Mouse (Mus musculus): ENCODE results near the gene Plekhm2. TPM values are rescaled to one million over a fixed set of nuclear protein-coding genes. Genes with fewer than 3 reads are reported as not detected.

The Plekhm2 gene
- total and polyA plus RNA-seq, 3 experiments: 12.4 to 28.2 (median 13.7) TPM

DNA sequence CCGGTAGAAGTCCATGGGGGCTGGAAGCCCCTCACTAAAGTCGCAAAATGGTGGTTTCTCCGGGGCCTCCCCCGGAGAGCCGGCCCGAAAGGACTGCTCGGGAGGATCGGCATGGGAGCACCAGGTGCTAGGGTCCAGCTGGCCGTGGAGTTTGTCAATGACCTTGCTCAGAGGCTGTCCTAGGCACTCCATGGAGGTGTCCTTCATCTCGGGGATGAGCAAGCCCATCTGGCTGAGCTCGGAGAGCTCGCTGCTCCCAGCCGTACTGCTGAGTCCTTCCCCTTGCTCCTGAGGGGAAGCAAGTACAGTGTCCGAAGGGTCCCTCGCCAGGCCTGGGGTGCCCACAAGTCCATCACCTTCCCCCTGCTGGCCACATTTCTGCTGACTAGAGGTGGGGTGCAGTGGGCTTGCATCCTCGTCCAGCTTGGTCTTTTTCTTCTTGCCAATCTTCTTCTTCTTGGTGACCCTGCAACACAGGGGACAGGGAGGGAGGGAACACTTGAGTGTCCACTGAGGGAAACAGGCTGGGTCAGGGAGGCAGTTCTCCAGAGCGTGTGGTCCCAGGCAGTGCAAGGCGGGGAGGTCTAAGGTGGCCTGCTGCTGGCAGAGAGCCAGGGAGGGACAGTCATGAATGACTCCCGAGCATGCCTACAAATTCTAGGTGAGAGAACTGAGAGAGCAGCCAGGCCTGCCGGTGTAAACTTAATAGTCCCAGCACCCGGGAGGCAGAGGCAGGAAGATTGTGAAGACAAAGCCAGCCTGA lies 32.4 kb downstream of the Plekhm2 start:
- Histone ChIP-seq H3K36me3 (replicated peaks in 1 of 2; ENCODE audit: control insufficient read depth in 1 of 2, insufficient read depth in 1 of 2, low read length in 1 of 2) (peaks cover 73 to 92% of the 10 kb centered on the region in 2 experiments), H3K4me1 (ENCODE audit: control insufficient read depth in 1 of 2, insufficient read depth in 2 of 2) (no peaks in the 10 kb centered on the region), H3K9ac (ENCODE audit: insufficient read depth, low read depth) (no peak overlapping the region), H3K79me2 (replicated peaks; ENCODE audit: control insufficient read depth, extremely low read depth, insufficient read depth, poor library complexity, severe bottlenecking) (no peaks in the 10 kb centered on the region), H3K4me3 (replicated peaks in 1 of 3; ENCODE audit: low read depth in 2 of 3, low read length in 2 of 3, poor library complexity in 1 of 3) (no peak overlapping the region), H3K27me3 (replicated peaks) (no peaks in the 10 kb centered on the region), H3K9me3 (replicated peaks; ENCODE audit: low read length) (no peaks in the 10 kb centered on the region), H3K27ac (ENCODE audit: insufficient read depth, low read depth) (no peak overlapping the region), H3K4me2 (ENCODE audit: insufficient read depth, low read depth, poor library complexity, severe bottlenecking) (no peak overlapping the region)
- TF ChIP-seq USF2 (conservative IDR thresholded peaks at IDR 0.05; ENCODE audit: low read depth, low read length) (no peak), ZC3H11A (IDR thresholded peaks at IDR 0.05; ENCODE audit: low read depth, low read length) (no peak), TBP (conservative IDR thresholded peaks at IDR 0.05; ENCODE audit: low read depth, low read length) (no peak), ZMIZ1 (IDR thresholded peaks at IDR 0.05; ENCODE audit: low read depth, low read length) (no peak), CHD2 (IDR thresholded peaks at IDR 0.05; ENCODE audit: low read length) (no peak), GABPA (IDR thresholded peaks at IDR 0.05; ENCODE audit: insufficient replicate concordance, low read depth, low read length) (no peak), SMC3 (IDR thresholded peaks at IDR 0.05; ENCODE audit: low read depth, low read length) (no peak), POLR2AphosphoS2 (IDR thresholded peaks at IDR 0.05; ENCODE audit: low read depth, low read length) (no peak), MAX (IDR thresholded peaks at IDR 0.05; ENCODE audit: low read length) (no peak), POLR2A (IDR thresholded peaks at IDR 0.05; ENCODE audit: low read depth, low read length) (no peak), TCF12 (IDR thresholded peaks at IDR 0.05; ENCODE audit: low read depth, low read length) (no peak), UBTF (IDR thresholded peaks at IDR 0.05; ENCODE audit: low read depth, low read length) (no peak), NELFE (IDR thresholded peaks at IDR 0.05; ENCODE audit: low read depth, low read length) (no peak)
- DNase-seq (ENCODE audit: extremely low read depth): no peak
- in situ Hi-C loops (cut with MboI; ENCODE audit: low pct_ligation_motif_present, low pct_unique_long_range_greater_than_20kb, low sequenced_read_pairs) (no loop called here), dilution Hi-C loops (cut with MboI; ENCODE audit: extremely low pct_ligation_motif_present, extremely low pct_unique_long_range_greater_than_20kb, low sequenced_read_pairs) (no loop called here)

DNA sequence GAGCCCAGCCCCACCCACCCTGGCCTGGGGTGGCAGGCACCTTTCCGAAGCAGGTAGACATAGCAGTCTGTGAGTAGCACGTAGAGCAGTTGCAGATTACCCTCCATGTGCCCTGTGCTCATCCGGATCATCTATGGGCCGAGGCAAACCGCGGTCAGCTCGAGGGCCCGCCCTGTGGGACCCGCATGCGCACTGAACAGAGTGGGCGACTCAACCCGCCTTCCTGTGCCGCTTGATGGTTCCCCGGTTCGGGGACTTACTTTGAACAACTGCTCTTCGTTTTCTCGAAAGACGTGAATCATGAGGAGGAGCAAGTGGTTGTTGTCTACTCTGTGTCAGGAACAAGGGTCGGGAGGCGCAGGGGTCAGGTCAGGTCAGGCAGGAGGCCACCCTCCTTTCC lies 33.4 kb downstream of the Plekhm2 start:
- no peak for DNase-seq (ENCODE audit: extremely low read depth)
- no peak overlapping the region for H3K9ac ChIP-seq (ENCODE audit: insufficient read depth, low read depth)
- dilution Hi-C loops (cut with MboI; ENCODE audit: extremely low pct_ligation_motif_present, extremely low pct_unique_long_range_greater_than_20kb, low sequenced_read_pairs): no loop called here
- no peaks in the 10 kb centered on the region for H3K27me3 ChIP-seq (replicated peaks)
- TF ChIP-seq BHLHE40 (IDR thresholded peaks at IDR 0.05; ENCODE audit: low read depth, low read length) (no peak), ZMIZ1 (IDR thresholded peaks at IDR 0.05; ENCODE audit: low read depth, low read length) (no peak), POLR2AphosphoS2 (IDR thresholded peaks at IDR 0.05; ENCODE audit: low read depth, low read length) (no peak), JUND (conservative IDR thresholded peaks at IDR 0.05; ENCODE audit: low read depth, low read length) (no peak), NRF1 (IDR thresholded peaks at IDR 0.05; ENCODE audit: low read depth, low read length) (no peak), ZC3H11A (IDR thresholded peaks at IDR 0.05; ENCODE audit: low read depth, low read length) (no peak), HCFC1 (IDR thresholded peaks at IDR 0.05; ENCODE audit: low read depth, low read length) (no peak), SMC3 (IDR thresholded peaks at IDR 0.05; ENCODE audit: low read depth, low read length) (no peak), CHD1 (IDR thresholded peaks at IDR 0.05; ENCODE audit: low read depth, low read length) (no peak), GABPA (IDR thresholded peaks at IDR 0.05; ENCODE audit: insufficient replicate concordance, low read depth, low read length) (no peak), RCOR1 (conservative IDR thresholded peaks at IDR 0.05; ENCODE audit: low read depth, low read length) (no peak), MAX (IDR thresholded peaks at IDR 0.05; ENCODE audit: low read length) (no peak), ZKSCAN1 (IDR thresholded peaks at IDR 0.05; ENCODE audit: borderline replicate concordance, low read depth, low read length) (no peak), USF2 (conservative IDR thresholded peaks at IDR 0.05; ENCODE audit: low read depth, low read length) (no peak), POLR2A (IDR thresholded peaks at IDR 0.05; ENCODE audit: low read depth, low read length) (no peak), MYC (IDR thresholded peaks at IDR 0.05; ENCODE audit: low read depth, low read length) (no peak)
- no peak overlapping the region for H3K27ac ChIP-seq (ENCODE audit: insufficient read depth, low read depth)
- no peak overlapping the region for H3K4me2 ChIP-seq (ENCODE audit: insufficient read depth, low read depth, poor library complexity, severe bottlenecking)
- H3K4me1 ChIP-seq (ENCODE audit: control insufficient read depth in 1 of 2, insufficient read depth in 2 of 2): peaks cover 2 to 6% of the 10 kb centered on the region in 2 experiments
- in situ Hi-C loops (cut with MboI; ENCODE audit: low pct_ligation_motif_present, low pct_unique_long_range_greater_than_20kb, low sequenced_read_pairs): no loop called here
- no peaks in the 10 kb centered on the region for H3K9me3 ChIP-seq (replicated peaks; ENCODE audit: low read length)
- H3K79me2 ChIP-seq (replicated peaks; ENCODE audit: control insufficient read depth, extremely low read depth, insufficient read depth, poor library complexity, severe bottlenecking): no peaks in the 10 kb centered on the region
- H3K36me3 ChIP-seq (replicated peaks in 1 of 2; ENCODE audit: control insufficient read depth in 1 of 2, insufficient read depth in 1 of 2, low read length in 1 of 2): peaks cover 68 to 88% of the 10 kb centered on the region in 2 experiments
- H3K4me3 ChIP-seq (replicated peaks in 1 of 3; ENCODE audit: low read depth in 2 of 3, low read length in 2 of 3, poor library complexity in 1 of 3): no peak overlapping the region
